Mouse (Mus musculus) CH12.LX (cell line): ENCODE measurements around the gene Ece1. TPM values are rescaled to one million over a fixed set of nuclear protein-coding genes. Genes with fewer than 3 reads are reported as not detected.

ENCODE experiments used
- DNase-seq: peaks from one replicate; pipeline ENCODE4 v3.0.0-alpha.2; 2013; ENCODE audit errors: extremely low read depth
- H3K27ac ChIP-seq: 2 replicates; pipeline ENCODE4 v1.5.1; 2012; ENCODE audit warnings: low read depth, mild to moderate bottlenecking, control low read depth, moderate library complexity; ENCODE audit not compliant: insufficient read depth
- H3K27me3 ChIP-seq: replicated peaks from 2 replicates; pipeline ENCODE3; 2012; ENCODE audit warnings: inconsistent platforms
- H3K36me3 ChIP-seq, 2 experiments: replicated peaks in 1 of 2; 2 replicates each; pipeline versions ENCODE3 to v1.6.1; 2012; ENCODE audit warnings: inconsistent platforms in 1 of 2, low read length in 1 of 2, mild to moderate bottlenecking in 1 of 2, mixed read lengths in 1 of 2, moderate library complexity in 1 of 2; ENCODE audit not compliant: control insufficient read depth in 1 of 2, insufficient read depth in 1 of 2
- H3K4me1 ChIP-seq, 2 experiments: 2 replicates each; pipeline ENCODE4 v1.6.1; 2012; ENCODE audit warnings: inconsistent platforms in 1 of 2, moderate library complexity in 1 of 2; ENCODE audit not compliant: insufficient read depth in 2 of 2, control insufficient read depth in 1 of 2
- H3K4me2 ChIP-seq: 2 replicates; pipeline ENCODE4 v1.6.1; 2012; ENCODE audit warnings: low read depth, mild to moderate bottlenecking, control low read depth; ENCODE audit not compliant: poor library complexity, insufficient read depth, severe bottlenecking
- H3K4me3 ChIP-seq, 3 experiments: fragments of 150-350 bp in 1 of 3; sonication (generic) in 1 of 3; replicated peaks in 1 of 3; 2 replicates each; pipeline versions ENCODE3 to v1.5.1; 2011 to 2012; ENCODE audit warnings: low read depth in 2 of 3, low read length in 2 of 3, mild to moderate bottlenecking in 2 of 3, moderate library complexity in 2 of 3, control low read depth in 1 of 3, improper control_type of control experiment in 1 of 3, inconsistent platforms in 1 of 3, mixed read lengths in 1 of 3; ENCODE audit not compliant: poor library complexity in 1 of 3
- H3K79me2 ChIP-seq: replicated peaks from 2 replicates; pipeline ENCODE4 v1.6.1; 2012; ENCODE audit warnings: mild to moderate bottlenecking, moderate library complexity; ENCODE audit not compliant: control insufficient read depth, poor library complexity, insufficient read depth, severe bottlenecking; ENCODE audit errors: extremely low read depth
- H3K9ac ChIP-seq: 2 replicates; pipeline ENCODE4 v1.6.1; 2012; ENCODE audit warnings: low read depth, mild to moderate bottlenecking, control low read depth, moderate library complexity; ENCODE audit not compliant: insufficient read depth
- H3K9me3 ChIP-seq: replicated peaks from 2 replicates; pipeline ENCODE3; 2012; ENCODE audit warnings: low read length, inconsistent platforms, mixed read lengths
- CHD1 ChIP-seq: IDR thresholded peaks from 2 replicates; pipeline ENCODE4 v1.6.1; 2012; ENCODE audit warnings: low read depth, low read length, improper control_type of control experiment, inconsistent platforms
- E2F4 ChIP-seq: IDR thresholded peaks from 2 replicates; pipeline ENCODE4 v1.6.1; 2011; ENCODE audit warnings: low read depth, low read length, improper control_type of control experiment; ENCODE audit not compliant: insufficient replicate concordance
- HCFC1 ChIP-seq: IDR thresholded peaks from 2 replicates; pipeline ENCODE4 v1.6.1; 2012; ENCODE audit warnings: low read depth, mild to moderate bottlenecking, inconsistent platforms, low read length, improper control_type of control experiment
- KAT2A ChIP-seq: IDR thresholded peaks from 2 replicates; pipeline ENCODE4 v1.6.1; 2012; ENCODE audit warnings: low read length, improper control_type of control experiment, inconsistent platforms; ENCODE audit not compliant: insufficient replicate concordance
- MAFK ChIP-seq: IDR thresholded peaks from 2 replicates; pipeline ENCODE4 v1.6.1; 2011; ENCODE audit warnings: low read length, improper control_type of control experiment; ENCODE audit not compliant: insufficient replicate concordance
- MAX ChIP-seq: IDR thresholded peaks from 2 replicates; pipeline ENCODE4 v1.6.1; 2011; ENCODE audit warnings: low read length, improper control_type of control experiment
- MAZ ChIP-seq: IDR thresholded peaks from 2 replicates; pipeline ENCODE4 v1.6.1; 2012; ENCODE audit warnings: low read depth, mild to moderate bottlenecking, inconsistent platforms, low read length, improper control_type of control experiment, moderate library complexity
- MEF2A ChIP-seq: IDR thresholded peaks from 2 replicates; pipeline ENCODE4 v1.6.1; 2014; ENCODE audit warnings: low read depth, mild to moderate bottlenecking, inconsistent platforms, low read length, improper control_type of control experiment, borderline replicate concordance
- RAD21 ChIP-seq: IDR thresholded peaks from 2 replicates; pipeline ENCODE4 v1.6.1; 2011; ENCODE audit warnings: low read depth, mild to moderate bottlenecking, low read length, improper control_type of control experiment, moderate library complexity
- RCOR1 ChIP-seq: conservative IDR thresholded peaks from 2 replicates; pipeline ENCODE4 v1.6.1; 2012; ENCODE audit warnings: low read depth, mild to moderate bottlenecking, inconsistent platforms, low read length, improper control_type of control experiment
- SIN3A ChIP-seq: IDR thresholded peaks from 2 replicates; pipeline ENCODE4 v1.6.1; 2012; ENCODE audit warnings: low read length, improper control_type of control experiment, inconsistent platforms
- TBP ChIP-seq: conservative IDR thresholded peaks from 2 replicates; pipeline ENCODE4 v1.6.1; 2011; ENCODE audit warnings: low read depth, low read length, improper control_type of control experiment
- UBTF ChIP-seq: IDR thresholded peaks from 2 replicates; pipeline ENCODE4 v1.6.1; 2012; ENCODE audit warnings: low read depth, mild to moderate bottlenecking, inconsistent platforms, low read length, improper control_type of control experiment, moderate library complexity
- USF1 ChIP-seq: IDR thresholded peaks from 2 replicates; pipeline ENCODE4 v1.6.1; 2014; ENCODE audit warnings: low read depth, mild to moderate bottlenecking, inconsistent platforms, low read length, improper control_type of control experiment
- USF2 ChIP-seq: conservative IDR thresholded peaks from 2 replicates; pipeline ENCODE4 v1.6.1; 2011; ENCODE audit warnings: low read depth, low read length, improper control_type of control experiment
- ZC3H11A ChIP-seq: IDR thresholded peaks from 2 replicates; pipeline ENCODE4 v1.6.1; 2012; ENCODE audit warnings: low read depth, mild to moderate bottlenecking, inconsistent platforms, low read length, improper control_type of control experiment
- ZKSCAN1 ChIP-seq: IDR thresholded peaks from 2 replicates; pipeline ENCODE4 v1.6.1; 2012; ENCODE audit warnings: low read depth, inconsistent platforms, low read length, improper control_type of control experiment, borderline replicate concordance
- ZNF384 ChIP-seq: IDR thresholded peaks from 2 replicates; pipeline ENCODE4 v1.6.1; 2012; ENCODE audit warnings: low read depth, low read length, improper control_type of control experiment, inconsistent platforms
- dilution Hi-C: fragments of 300-500 bp; cut with MboI; formaldehyde crosslinking; loops from 2 replicates; pipeline ENCODE4 v1.14.3; 2020; ENCODE audit warnings: low sequenced_read_pairs; ENCODE audit not compliant: extremely low pct_unique_long_range_greater_than_20kb, extremely low pct_ligation_motif_present
- in situ Hi-C: fragments of 300-500 bp; cut with MboI; formaldehyde crosslinking; loops from 3 replicates; pipeline ENCODE4 v1.14.3; 2019; ENCODE audit warnings: low sequenced_read_pairs, low pct_ligation_motif_present, low pct_unique_long_range_greater_than_20kb, mixed read lengths
- polyA plus RNA-seq: library from polyadenylated mRNA; unstranded; fragments of >175 nt; gene quantifications from 2 replicates; pipeline ENCODE4 v1.2.1, GENCODE M21; 2012; ENCODE audit warnings: low read depth; ENCODE audit not compliant: insufficient read length
- total RNA-seq, 2 experiments: library from RNA; depleted of rRNA; stranded (reverse); fragments of 300-350 nt in 1 of 2; fragments of >200 nt in 1 of 2; gene quantifications; 2 replicates each; pipeline ENCODE4 v1.2.3; 2012 to 2014

The Ece1 gene
- total and polyA plus RNA-seq, 3 experiments = 0.12 to 10.0 (median 0.16) TPM

GRCm38 (mm10) chr4:137892713-137893242 lies 30.7 kb downstream of the Ece1 start:
- Histone ChIP-seq H3K4me3 (no peak overlapping the region), H3K27ac (no peak overlapping the region)
- no peak for DNase-seq
- TF ChIP-seq E2F4 (no peak), UBTF (no peak), HCFC1 (no peak), SIN3A (no peak), ZC3H11A (no peak), USF2 (no peak), MAFK (no peak), RAD21 (no peak)
- TF ChIP-seq, all 38 proteins: peak for 0
- no peaks in the 10 kb centered on the region for H3K36me3 ChIP-seq
- in situ Hi-C loops (no loop called here), dilution Hi-C loops (no loop called here)
- peaks cover 70% of the 10 kb centered on the region for H3K27me3 ChIP-seq
- H3K9me3 ChIP-seq = no peaks in the 10 kb centered on the region
- H3K4me2 ChIP-seq = no peak overlapping the region
- peaks cover 2 to 5% of the 10 kb centered on the region in 2 experiments; a peak in 3 of 4 replicates for H3K4me1 ChIP-seq
- no peaks in the 10 kb centered on the region for H3K79me2 ChIP-seq
- no peak overlapping the region for H3K9ac ChIP-seq

GRCm38 (mm10) chr4:137896612-137897297 lies 34.7 kb downstream of the Ece1 start:
- Histone ChIP-seq H3K9ac (no peak overlapping the region), H3K79me2 (no peaks in the 10 kb centered on the region), H3K4me3 (no peak overlapping the region), H3K27me3 (peaks cover 72% of the 10 kb centered on the region), H3K4me1 (no peaks in the 10 kb centered on the region), H3K27ac (no peak overlapping the region), H3K36me3 (no peaks in the 10 kb centered on the region), H3K9me3 (no peaks in the 10 kb centered on the region), H3K4me2 (no peak overlapping the region)
- DNase-seq = no peak
- in situ Hi-C loops = no loop called here
- dilution Hi-C loops = no loop called here
- TF ChIP-seq MAX = no peak
- no peak for TF ChIP-seq USF1
- no peak for TF ChIP-seq E2F4
- no peak for TF ChIP-seq CHD1
- no peak for TF ChIP-seq ZNF384
- no peak for TF ChIP-seq MAZ
- TF ChIP-seq ZKSCAN1 = no peak
- TF ChIP-seq TBP = no peak
- no peak for TF ChIP-seq KAT2A
- no peak for TF ChIP-seq RCOR1
- no peak for TF ChIP-seq ZC3H11A
- no peak for TF ChIP-seq HCFC1
- no peak for TF ChIP-seq MEF2A
